Mouse (Mus musculus) limb, embryonic 14.5 days (tissue): ENCODE measurements around the gene 1700020N01Rik. TPM values are rescaled to one million over a fixed set of nuclear protein-coding genes. Genes with fewer than 3 reads are reported as not detected.

Source experiments
- ATAC-seq: fragments of 200-750 bp; cut with Nextera tagmentation; 2 replicates; pipeline ENCODE4 v1.8.0; 2017; ENCODE audit warnings: low read depth, moderate number of reproducible peaks, moderate TSS enrichment; ENCODE audit not compliant: low FRiP score
- DNase-seq: peaks from one replicate; pipeline ENCODE4 v3.0.0-alpha.2; 2015; ENCODE audit warnings: low spot score
- H3K27ac ChIP-seq: fragments of 300-500 bp; sonication (generic); replicated peaks from 2 replicates; pipeline ENCODE4 v1.5.1; 2014; ENCODE audit warnings: low read depth, mild to moderate bottlenecking, low read length, moderate library complexity, mixed read lengths
- H3K27me3 ChIP-seq: fragments of 300-500 bp; sonication (generic); 2 replicates; pipeline ENCODE4 v1.6.1; 2014; ENCODE audit warnings: low read length, mixed read lengths; ENCODE audit not compliant: control insufficient read depth, insufficient read depth
- H3K36me3 ChIP-seq: fragments of 300-500 bp; sonication (generic); 2 replicates; pipeline ENCODE4 v1.6.1; 2014; ENCODE audit warnings: mild to moderate bottlenecking, low read length, moderate library complexity, mixed read lengths; ENCODE audit not compliant: control insufficient read depth, insufficient read depth
- H3K4me1 ChIP-seq: fragments of 300-500 bp; sonication (generic); 2 replicates; pipeline ENCODE4 v1.6.1; 2014; ENCODE audit warnings: antibody characterized with exemption, low read length, mixed read lengths; ENCODE audit not compliant: control insufficient read depth, insufficient read depth
- H3K4me2 ChIP-seq: fragments of 300-500 bp; sonication (generic); replicated peaks from 2 replicates; pipeline ENCODE4 v1.6.1; 2014; ENCODE audit warnings: low read depth, mild to moderate bottlenecking, low read length, moderate library complexity; ENCODE audit not compliant: severe bottlenecking
- H3K4me3 ChIP-seq: fragments of 300-500 bp; sonication (generic); replicated peaks from 2 replicates; pipeline ENCODE4 v1.5.1; 2014; ENCODE audit warnings: low read length
- H3K9ac ChIP-seq: fragments of 300-500 bp; sonication (generic); 2 replicates; pipeline ENCODE4 v1.6.1; 2014; ENCODE audit warnings: mild to moderate bottlenecking, low read depth, low read length, moderate library complexity; ENCODE audit not compliant: severe bottlenecking
- H3K9me3 ChIP-seq: fragments of 300-500 bp; sonication (generic); 2 replicates; pipeline ENCODE4 v1.6.1; 2016; ENCODE audit warnings: low read length; ENCODE audit not compliant: control insufficient read depth
- POLR2A ChIP-seq: fragments of 200-500 bp; IDR thresholded peaks from 2 replicates; pipeline ENCODE4 v1.8.0; 2012; ENCODE audit warnings: inconsistent platforms, mild to moderate bottlenecking, moderate library complexity, borderline replicate concordance; ENCODE audit not compliant: insufficient read depth, insufficient read length; ENCODE audit errors: extremely low read depth
- WGBS: fragments of 180-500 bp; shearing (Covaris S2); extraction: QIAGEN DNeasy Blood & Tissue Kit; methylation state at CpG from one replicate; pipeline ENCODE4 v1.1.7; 2014; 5-methylcytosine and 5-hydroxymethylcytosine counted together
- polyA plus RNA-seq, 2 experiments: library from polyadenylated mRNA; depleted of rRNA in 1 of 2; stranded (reverse) in 1 of 2; unstranded in 1 of 2; fragments of >200 nt; fragmentation: Nextera tagmentation in 1 of 2; extraction: Ambion mirVana in 1 of 2; gene quantifications; 2 replicates each; pipeline versions ENCODE4 v1.2.1 to v1.2.3; 2012 to 2014

Gene 1700020N01Rik
- polyA plus RNA-seq (2012; rRNA removed) (not detected in 2 replicates), polyA plus RNA-seq (2014; fragmentation: Nextera tagmentation; extraction: Ambion mirVana) (not detected in 2 replicates)

DNA sequence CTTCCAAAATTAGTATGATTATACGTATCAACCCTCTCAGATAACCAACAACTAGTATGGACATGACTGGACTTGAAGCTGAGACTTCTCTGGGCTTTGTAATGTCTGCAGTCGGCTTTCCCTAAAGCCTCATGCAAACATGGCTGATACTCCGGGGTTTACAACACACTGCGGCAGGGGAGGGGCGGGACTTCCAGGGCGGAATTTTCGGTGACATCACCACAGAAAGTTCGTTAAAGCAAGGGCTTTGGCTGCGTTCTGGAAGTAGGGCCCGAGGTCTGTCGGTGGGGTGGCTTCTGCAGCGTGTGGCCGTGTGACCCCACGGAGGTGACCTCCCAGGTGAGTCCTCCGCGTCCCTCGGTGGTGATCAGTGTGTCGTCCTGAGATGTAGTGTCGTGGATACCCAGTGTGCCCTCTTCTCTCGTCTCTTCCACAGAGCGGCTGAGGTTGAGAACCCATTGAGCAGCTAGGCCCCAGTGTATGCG, at the start of gene 1700020N01Rik:
TSS of gene 1700020N01Rik (plus strand) at position 250 of the 485 bp plus-strand sequence.
- Histone ChIP-seq H3K36me3 (no peaks in the 10 kb centered on the region), H3K27ac (no peak within 1 kb of the TSS), H3K27me3 (no peaks in the 10 kb centered on the region), H3K4me1 (no peaks in the 10 kb centered on the region), H3K9ac (no peak within 1 kb of the TSS), H3K4me2 (no peak within 1 kb of the TSS), H3K4me3 (no peak within 1 kb of the TSS), H3K9me3 (no peaks in the 10 kb centered on the region)
- no peak for TF ChIP-seq POLR2A
- 93% methylated on average over 22 of the region's 22 CpGs for WGBS
- no peak for DNase-seq
- no peak for ATAC-seq

DNA sequence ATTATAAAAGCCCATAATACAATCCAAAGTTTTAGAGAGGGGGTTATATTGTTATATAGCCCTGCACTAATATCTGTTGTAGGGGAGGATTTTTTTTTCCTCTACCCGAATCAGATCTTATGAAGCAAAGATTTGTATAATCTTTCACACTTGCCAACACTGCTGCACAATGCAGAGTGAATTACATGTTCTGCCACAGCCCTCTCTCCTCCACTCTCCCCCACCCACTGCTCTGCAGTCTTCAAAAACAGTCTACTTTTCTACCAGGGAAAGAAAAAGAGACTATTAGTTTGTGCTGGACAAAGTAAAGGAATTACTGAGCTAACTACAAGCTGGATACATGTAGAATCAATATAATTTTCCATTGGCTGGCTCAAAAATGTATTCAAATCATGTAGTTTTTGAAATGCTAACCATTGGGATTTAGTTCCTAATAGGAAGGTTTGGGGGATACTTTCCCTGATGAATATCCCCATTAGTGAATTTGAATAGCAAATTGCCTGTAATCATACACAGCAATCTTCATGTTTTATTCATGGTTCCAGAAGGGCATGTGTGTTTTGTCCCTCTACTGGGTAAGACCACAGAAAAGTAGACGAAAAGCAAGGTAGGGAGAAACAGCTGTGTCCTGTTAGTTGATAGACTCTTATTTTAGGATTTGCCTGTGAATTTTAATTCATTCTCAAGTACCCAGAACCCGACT, 49.2 kb upstream of the 1700020N01Rik start:
- Histone ChIP-seq H3K9ac (no peak overlapping the region), H3K36me3 (no peaks in the 10 kb centered on the region)

DNA sequence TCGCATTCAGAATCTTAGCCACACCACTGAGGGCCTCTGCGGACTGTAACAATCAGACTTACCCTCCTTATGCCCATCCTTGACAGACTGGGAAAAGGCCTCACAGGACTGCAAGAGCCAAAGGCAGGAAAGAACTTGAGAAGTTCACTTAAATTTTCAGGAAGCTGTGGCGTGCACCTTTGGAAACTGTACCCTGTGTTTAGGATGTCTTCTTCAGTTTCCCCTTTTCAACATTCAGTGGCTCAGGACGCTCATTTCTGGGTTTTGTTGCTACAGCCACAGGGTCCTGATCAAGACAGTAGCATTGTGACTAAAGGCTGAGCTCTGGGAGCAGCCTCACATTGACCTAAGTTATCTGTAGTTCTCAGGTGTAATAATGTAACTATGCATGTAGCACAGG, 48.2 kb upstream of the 1700020N01Rik start:
- ATAC-seq = no peak
- 88% methylated on average over 4 of the region's 4 CpGs for WGBS
- no peak overlapping the region for H3K27ac ChIP-seq

More for the DNA sequence above, 49.2 kb upstream of the 1700020N01Rik start:
- no peak overlapping the region for H3K27ac ChIP-seq
- H3K27me3 ChIP-seq = no peaks in the 10 kb centered on the region
- H3K4me1 ChIP-seq = peaks cover 3% of the 10 kb centered on the region; the same call in 1 of the 2 replicates
- H3K4me2 ChIP-seq = no peak overlapping the region
- TF ChIP-seq POLR2A = no peak
- no peak overlapping the region for H3K4me3 ChIP-seq
- ATAC-seq = no peak
- DNase-seq = no peak
- 65% methylated on average over 3 of the region's 3 CpGs for WGBS
- no peaks in the 10 kb centered on the region for H3K9me3 ChIP-seq

DNA sequence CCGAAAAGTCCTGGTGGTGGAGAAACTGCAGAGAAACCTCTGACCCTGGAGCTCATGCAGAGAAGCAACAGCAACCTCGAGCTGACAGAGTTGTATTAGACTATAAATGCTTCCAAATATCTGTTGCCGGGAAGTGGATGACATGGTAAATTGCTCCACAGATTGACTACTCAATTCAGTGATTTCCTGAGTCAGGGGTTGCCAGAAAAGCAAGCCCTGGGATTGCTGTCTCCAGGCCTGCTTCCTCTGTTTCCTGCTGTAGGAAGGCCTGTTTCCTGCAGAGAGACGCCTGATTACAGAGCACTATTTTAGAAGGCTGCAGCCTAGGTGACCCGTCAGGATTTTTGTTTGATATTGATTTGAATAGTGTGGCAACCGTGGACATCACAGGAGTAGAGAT, 47.5 kb upstream of the 1700020N01Rik start:
- Histone ChIP-seq H3K4me3 (no peak overlapping the region), H3K9ac (no peak overlapping the region), H3K4me2 (no peak overlapping the region), H3K36me3 (no peaks in the 10 kb centered on the region), H3K9me3 (no peaks in the 10 kb centered on the region), H3K27me3 (no peaks in the 10 kb centered on the region), H3K27ac (no peak overlapping the region), H3K4me1 (peaks cover 7% of the 10 kb centered on the region; the same call in 1 of the 2 replicates)
- DNase-seq = peak; percentile 17
- ATAC-seq = no peak
- 38% methylated on average over 6 of the region's 6 CpGs for WGBS
- TF ChIP-seq POLR2A = no peak

More for the DNA sequence above, 48.2 kb upstream of the 1700020N01Rik start:
- H3K4me1 ChIP-seq = peaks cover 7% of the 10 kb centered on the region; the same call in 1 of the 2 replicates
- no peak for DNase-seq
- H3K36me3 ChIP-seq = no peaks in the 10 kb centered on the region
- H3K9me3 ChIP-seq = no peaks in the 10 kb centered on the region
- H3K9ac ChIP-seq = no peak overlapping the region
- TF ChIP-seq POLR2A = no peak
- no peak overlapping the region for H3K4me2 ChIP-seq
- H3K4me3 ChIP-seq = no peak overlapping the region
- no peaks in the 10 kb centered on the region for H3K27me3 ChIP-seq

DNA sequence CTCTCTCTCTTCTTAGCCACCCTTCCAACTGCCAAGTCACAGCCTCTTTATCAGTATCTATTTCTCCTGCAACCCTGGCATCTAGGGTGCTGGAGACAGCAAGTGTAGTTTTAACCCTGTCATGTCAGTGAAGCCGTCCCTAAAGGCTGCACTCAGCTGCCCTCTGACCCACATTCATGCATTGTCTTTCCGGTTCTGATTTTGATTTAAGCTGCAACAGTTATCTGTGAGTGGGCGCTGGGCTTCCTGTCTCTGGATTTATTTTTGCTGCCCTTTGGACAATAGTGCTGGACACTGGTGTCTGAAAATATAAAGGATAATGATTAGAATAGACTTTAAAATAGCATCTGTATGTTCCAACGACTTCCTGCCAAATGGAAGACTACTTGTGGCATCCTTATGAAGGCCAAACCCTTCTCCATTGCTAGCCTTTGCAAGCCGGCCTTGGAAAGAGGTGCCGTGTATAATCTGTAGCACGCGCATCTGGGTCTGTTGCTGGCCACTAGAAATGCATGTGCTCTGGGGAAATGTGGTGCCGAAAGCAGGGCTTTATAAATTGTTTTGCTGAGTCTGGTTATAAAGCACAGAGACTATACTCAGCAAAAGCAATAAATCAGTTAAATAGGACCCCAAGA, 44.0 kb upstream of the 1700020N01Rik start:
- no peak for ATAC-seq
- no peaks in the 10 kb centered on the region for H3K36me3 ChIP-seq
- H3K9me3 ChIP-seq = no peaks in the 10 kb centered on the region
- no peaks in the 10 kb centered on the region for H3K27me3 ChIP-seq
- TF ChIP-seq POLR2A = no peak
- no peak overlapping the region for H3K4me2 ChIP-seq
- no peak overlapping the region for H3K27ac ChIP-seq
- no peak overlapping the region for H3K9ac ChIP-seq
- DNase-seq = no peak
- H3K4me1 ChIP-seq = peaks cover 12% of the 10 kb centered on the region
- H3K4me3 ChIP-seq = no peak overlapping the region
- 47% methylated on average over 9 of the region's 9 CpGs for WGBS
